Mouse (Mus musculus): ENCODE measurements at regions not wholly inside any gene's neighbourhood (a gene's known extent, or its start where the extent isn't known, plus 50 kb on each side); places are given as distances from the start of the nearest gene placed in this dataset.

- WGBS: 79% methylated on average over 3 of the region's 3 CpGs
- H3K9me3 ChIP-seq: no peaks in the 10 kb centered on the region
- no peak for ATAC-seq
- H3K27me3 ChIP-seq: no peaks in the 10 kb centered on the region
- H3K4me1 ChIP-seq (replicated peaks): no peaks in the 10 kb centered on the region
- H3K4me3 ChIP-seq (replicated peaks): no peak overlapping the region
- no peaks in the 10 kb centered on the region for H3K36me3 ChIP-seq
- no peak overlapping the region for H3K27ac ChIP-seq
- H3K9ac ChIP-seq (replicated peaks): no peak overlapping the region
- no peak overlapping the region for H3K4me2 ChIP-seq (replicated peaks)
Measured at GRCm38 (mm10) chr17:89592826-89593225, 317.4 kb downstream of the Gm10184 start.

DNA sequence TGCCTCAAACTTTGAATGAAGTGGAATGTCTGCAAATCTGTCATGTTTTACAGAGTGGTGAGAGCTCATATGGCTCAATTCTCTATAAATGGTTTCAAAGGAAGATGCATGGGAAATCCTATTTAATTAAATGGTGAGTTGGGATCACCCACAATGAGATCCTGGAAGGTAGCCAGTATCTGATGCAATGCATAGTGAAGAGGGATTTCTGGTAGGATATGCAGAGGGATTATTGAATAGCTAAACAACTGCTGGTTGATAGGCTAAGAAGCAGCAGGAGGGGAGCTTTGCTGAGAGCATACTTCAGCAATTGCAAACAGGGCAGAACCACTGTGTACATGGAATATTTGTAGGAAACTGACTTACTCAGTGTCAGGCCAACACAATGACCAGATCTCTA lies 350.7 kb downstream of the Gm10184 start:
- Histone ChIP-seq H3K9me3 (no peaks in the 10 kb centered on the region), H3K4me2 (replicated peaks) (no peak overlapping the region), H3K36me3 (no peaks in the 10 kb centered on the region), H3K4me3 (replicated peaks) (no peak overlapping the region), H3K27ac (no peak overlapping the region), H3K27me3 (no peaks in the 10 kb centered on the region), H3K4me1 (replicated peaks) (no peaks in the 10 kb centered on the region), H3K9ac (replicated peaks) (no peak overlapping the region)
- ATAC-seq: peak; percentile 71; the same call in 1 of the 2 replicates

DNA sequence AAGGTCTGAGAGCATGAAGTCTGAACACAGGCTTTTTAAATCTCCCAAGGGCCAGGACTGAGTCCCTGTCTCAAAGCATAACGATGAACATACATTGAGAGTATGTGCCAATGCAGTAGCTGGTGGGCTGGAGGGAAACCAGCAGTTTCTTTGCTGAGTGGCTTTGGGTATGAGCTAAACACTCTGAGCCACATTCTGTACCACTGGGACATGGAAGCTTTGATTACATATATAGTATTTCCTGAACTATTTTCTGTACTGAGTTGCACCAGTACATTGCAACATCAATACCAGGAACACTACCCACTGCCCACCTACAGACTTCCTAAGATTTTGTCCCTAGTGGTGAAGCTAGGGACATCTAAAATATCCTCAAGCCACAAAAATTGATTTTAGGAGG lies 354.3 kb upstream of the Fshr start:
- H3K4me1 ChIP-seq (replicated peaks): no peaks in the 10 kb centered on the region
- H3K36me3 ChIP-seq: no peaks in the 10 kb centered on the region
- H3K4me2 ChIP-seq (replicated peaks): no peak overlapping the region
- no peak for ATAC-seq
- no peaks in the 10 kb centered on the region for H3K27me3 ChIP-seq
- no peaks in the 10 kb centered on the region for H3K9me3 ChIP-seq
- 71% methylated on average over 1 of the region's 1 CpGs for WGBS
- no peak overlapping the region for H3K27ac ChIP-seq
- H3K4me3 ChIP-seq (replicated peaks): no peak overlapping the region
- H3K9ac ChIP-seq (replicated peaks): no peak overlapping the region

DNA sequence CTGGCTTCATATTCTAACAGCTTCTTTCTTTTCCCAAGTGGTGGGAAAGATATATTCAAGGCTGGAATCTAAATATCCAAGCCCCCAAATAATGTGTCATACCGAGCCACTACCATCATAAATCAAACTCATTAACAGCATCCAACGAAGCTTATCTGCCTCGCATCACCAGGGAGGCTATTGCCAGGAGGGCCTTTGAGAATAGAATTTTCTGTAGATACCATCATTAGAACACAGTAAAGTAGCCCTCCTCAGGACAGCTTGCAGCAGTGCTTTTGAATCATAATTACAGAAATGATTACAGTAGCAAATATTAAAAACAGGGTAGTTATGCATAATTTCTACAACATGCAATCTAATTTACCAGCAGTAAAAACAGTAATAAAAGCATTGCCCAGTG lies 353.1 kb upstream of the Fshr start:
- Histone ChIP-seq H3K4me2 (replicated peaks) (no peak overlapping the region), H3K9me3 (no peaks in the 10 kb centered on the region), H3K27me3 (no peaks in the 10 kb centered on the region), H3K4me1 (replicated peaks) (no peaks in the 10 kb centered on the region), H3K36me3 (no peaks in the 10 kb centered on the region), H3K4me3 (replicated peaks) (no peak overlapping the region), H3K9ac (replicated peaks) (no peak overlapping the region), H3K27ac (no peak overlapping the region)
- WGBS: 51% methylated on average over 3 of the region's 3 CpGs
- ATAC-seq: no peak

- WGBS: 76% methylated on average over 3 of the region's 3 CpGs
- no peak overlapping the region for H3K4me3 ChIP-seq (replicated peaks)
- H3K27me3 ChIP-seq: no peaks in the 10 kb centered on the region
- H3K36me3 ChIP-seq: no peaks in the 10 kb centered on the region
- no peaks in the 10 kb centered on the region for H3K9me3 ChIP-seq
- H3K4me2 ChIP-seq (replicated peaks): no peak overlapping the region
- no peaks in the 10 kb centered on the region for H3K4me1 ChIP-seq (replicated peaks)
- no peak overlapping the region for H3K9ac ChIP-seq (replicated peaks)
- no peak overlapping the region for H3K27ac ChIP-seq
- no peak for ATAC-seq
Measured at GRCm38 (mm10) chr17:89550758-89551157, 350.3 kb upstream of the Fshr start.

DNA sequence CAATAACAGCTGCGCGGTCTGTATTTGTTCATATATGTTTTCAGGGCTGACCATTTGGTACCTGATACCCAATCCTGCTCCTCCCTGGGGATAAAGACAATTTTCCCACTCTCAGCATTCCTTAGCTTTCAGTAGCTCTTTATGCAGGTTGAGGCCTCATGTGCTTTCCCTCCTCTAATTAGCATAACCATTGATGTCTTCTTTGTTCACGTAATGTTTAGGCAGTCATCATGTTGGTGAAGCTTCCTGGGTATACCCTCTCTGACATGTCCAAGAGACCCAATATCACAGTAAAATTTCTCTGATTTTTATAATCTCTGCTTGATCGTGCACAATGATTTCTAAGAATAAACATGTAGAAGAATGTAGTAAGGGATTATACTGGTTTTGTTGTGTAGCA lies 321.4 kb upstream of the Fshr start:
- Histone ChIP-seq H3K9me3 (no peaks in the 10 kb centered on the region), H3K4me1 (replicated peaks) (0 out of 2 replicates have a peak, but pooled peaks cover 3% of the 10 kb centered on the region), H3K4me3 (replicated peaks) (no peak overlapping the region), H3K27me3 (no peaks in the 10 kb centered on the region), H3K4me2 (replicated peaks) (no peak overlapping the region), H3K36me3 (no peaks in the 10 kb centered on the region), H3K27ac (no peak overlapping the region), H3K9ac (replicated peaks) (no peak overlapping the region)
- ATAC-seq: no peak
- 71% methylated on average over 4 of the region's 4 CpGs for WGBS

DNA sequence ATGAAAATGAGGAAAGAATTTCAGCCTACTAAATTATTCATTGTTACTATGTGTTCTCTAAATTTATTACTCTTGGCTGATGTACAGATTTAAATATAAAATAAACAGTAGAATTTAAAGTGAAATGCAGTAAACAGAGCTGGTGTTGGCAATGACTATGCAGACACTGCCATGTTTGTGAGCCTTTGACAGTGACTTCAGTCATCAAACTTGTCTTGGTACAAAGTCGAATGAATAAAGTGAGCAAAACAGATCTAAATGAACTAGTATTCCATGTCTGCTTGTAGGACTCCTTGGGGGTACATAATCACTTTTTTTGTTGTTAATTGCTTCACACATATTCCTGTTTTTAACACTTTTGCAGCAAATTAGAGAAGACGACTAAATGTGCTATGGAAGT lies 318.9 kb upstream of the Fshr start:
- Histone ChIP-seq H3K27ac (no peak overlapping the region), H3K4me3 (replicated peaks) (no peak overlapping the region), H3K9me3 (no peaks in the 10 kb centered on the region), H3K36me3 (no peaks in the 10 kb centered on the region), H3K27me3 (no peaks in the 10 kb centered on the region), H3K9ac (replicated peaks) (no peak overlapping the region), H3K4me2 (replicated peaks) (no peak overlapping the region), H3K4me1 (replicated peaks) (0 out of 2 replicates have a peak, but pooled peaks cover 3% of the 10 kb centered on the region)
- WGBS: 80% methylated on average over 2 of the region's 2 CpGs
- no peak for ATAC-seq

DNA sequence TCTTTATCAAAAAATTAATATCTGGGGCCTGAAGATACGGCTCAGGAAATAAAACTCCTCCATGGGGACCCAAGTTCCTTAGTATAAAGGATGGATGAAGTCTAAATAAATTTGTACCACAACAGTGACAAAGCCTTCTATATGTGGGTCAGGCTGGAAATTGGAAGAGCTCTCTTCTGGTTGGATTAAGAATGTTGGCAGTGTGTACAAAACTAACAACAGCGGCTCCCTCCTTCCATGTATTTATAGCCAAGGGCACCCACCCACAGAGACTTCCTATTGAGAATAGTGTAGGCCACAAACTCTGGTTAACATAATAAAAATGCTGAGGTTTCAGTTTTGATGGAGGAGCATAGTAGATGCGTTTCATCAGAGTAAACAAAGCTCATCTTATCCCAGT lies 304.8 kb upstream of the Fshr start:
- Histone ChIP-seq H3K9ac (replicated peaks) (no peak overlapping the region), H3K27me3 (no peaks in the 10 kb centered on the region), H3K36me3 (no peaks in the 10 kb centered on the region), H3K4me3 (replicated peaks) (no peak overlapping the region), H3K4me1 (replicated peaks) (no peaks in the 10 kb centered on the region), H3K4me2 (replicated peaks) (no peak overlapping the region), H3K27ac (no peak overlapping the region), H3K9me3 (0 out of 2 replicates have a peak, but pooled peaks cover 3% of the 10 kb centered on the region)
- WGBS: 91% methylated on average over 3 of the region's 3 CpGs
- ATAC-seq: no peak

DNA sequence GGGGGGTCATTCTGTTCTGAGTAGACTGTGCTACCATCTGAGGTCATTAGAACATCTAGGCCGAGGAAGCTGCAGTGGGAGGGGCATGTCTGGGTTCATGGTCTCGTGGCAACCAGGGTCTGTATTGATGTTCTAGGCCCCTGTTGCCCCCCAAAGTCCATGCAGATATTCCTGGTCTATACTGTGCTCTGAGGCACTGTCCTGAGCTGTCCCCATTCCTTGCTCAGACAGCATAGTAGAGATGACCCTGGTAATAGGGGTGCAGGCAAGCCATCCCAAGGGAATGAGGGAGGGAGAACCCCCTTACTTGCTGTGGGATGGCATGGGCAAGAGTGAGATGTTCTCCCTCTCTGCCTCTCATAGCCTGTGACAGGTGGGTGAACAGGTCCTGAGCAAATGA lies 293.1 kb upstream of the Fshr start:
- no peaks in the 10 kb centered on the region for H3K9me3 ChIP-seq
- H3K36me3 ChIP-seq: no peaks in the 10 kb centered on the region
- 87% methylated on average over 2 of the region's 2 CpGs for WGBS
- H3K9ac ChIP-seq (replicated peaks): no peak overlapping the region
- no peaks in the 10 kb centered on the region for H3K4me1 ChIP-seq (replicated peaks)
- ATAC-seq: 0 out of 2 replicates have a peak, but pooled peaks have one; percentile 11
- H3K27ac ChIP-seq: no peak overlapping the region
- no peaks in the 10 kb centered on the region for H3K27me3 ChIP-seq
- H3K4me3 ChIP-seq (replicated peaks): no peak overlapping the region
- H3K4me2 ChIP-seq (replicated peaks): no peak overlapping the region

DNA sequence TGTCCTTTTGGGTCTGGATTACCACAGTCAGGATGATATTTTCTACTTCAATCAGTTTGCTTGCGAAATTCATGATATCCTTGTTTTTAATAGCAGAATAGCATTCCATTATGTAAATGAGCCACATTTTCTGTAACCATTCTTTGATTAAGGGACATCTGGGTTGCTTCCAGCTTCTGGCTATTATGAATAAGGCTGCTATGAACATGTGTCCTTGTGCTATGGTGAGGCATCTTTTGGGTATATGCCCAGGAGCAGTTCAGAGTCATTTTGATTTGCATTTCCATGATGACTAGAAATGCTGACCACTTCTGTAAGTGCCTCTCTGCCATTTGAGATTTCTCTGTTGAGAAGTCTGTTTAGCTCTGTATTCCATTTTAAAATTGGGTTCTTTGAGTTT lies 266.0 kb upstream of the Fshr start:
- ATAC-seq: no peak
- Histone ChIP-seq H3K36me3 (no peaks in the 10 kb centered on the region), H3K4me1 (replicated peaks) (no peaks in the 10 kb centered on the region), H3K9ac (replicated peaks) (no peak overlapping the region), H3K27ac (no peak overlapping the region), H3K27me3 (no peaks in the 10 kb centered on the region), H3K4me3 (replicated peaks) (no peak overlapping the region), H3K4me2 (replicated peaks) (no peak overlapping the region), H3K9me3 (no peaks in the 10 kb centered on the region)
- 89% methylated on average over 1 of the region's 1 CpGs for WGBS

GRCm38 (mm10) chr17:89465883-89466282 lies 265.4 kb upstream of the Fshr start:
- 83% methylated on average over 5 of the region's 5 CpGs for WGBS
- H3K27ac ChIP-seq: no peak overlapping the region

DNA sequence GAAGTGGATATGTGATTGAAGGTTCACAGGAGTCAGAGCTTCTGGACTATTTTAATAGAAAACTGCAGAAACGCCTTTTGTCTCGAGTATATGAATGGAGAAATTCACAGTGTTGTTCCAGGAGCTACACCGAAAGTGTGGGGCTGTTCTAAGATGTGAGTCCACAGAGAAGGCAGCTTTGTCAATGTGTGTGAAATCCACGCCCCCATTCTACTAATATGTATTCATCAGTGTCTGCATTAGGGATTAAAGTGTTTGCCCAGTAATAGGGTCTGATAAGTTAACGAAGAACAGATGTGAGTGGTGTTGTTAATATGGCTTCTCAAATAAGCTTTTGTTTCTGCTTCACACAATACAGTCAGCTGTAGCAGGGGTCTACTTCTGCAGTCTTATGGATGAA lies 260.0 kb upstream of the Fshr start:
- Histone ChIP-seq H3K27ac (no peak overlapping the region), H3K9ac (replicated peaks) (no peak overlapping the region), H3K27me3 (no peaks in the 10 kb centered on the region), H3K9me3 (no peaks in the 10 kb centered on the region), H3K4me2 (replicated peaks) (no peak overlapping the region), H3K4me1 (replicated peaks) (no peaks in the 10 kb centered on the region), H3K4me3 (replicated peaks) (no peak overlapping the region), H3K36me3 (no peaks in the 10 kb centered on the region)
- 72% methylated on average over 5 of the region's 5 CpGs for WGBS
- ATAC-seq: no peak

More at GRCm38 (mm10) chr17:89465883-89466282, 265.4 kb upstream of the Fshr start:
- no peaks in the 10 kb centered on the region for H3K9me3 ChIP-seq
- no peaks in the 10 kb centered on the region for H3K36me3 ChIP-seq
- no peaks in the 10 kb centered on the region for H3K27me3 ChIP-seq
- no peak overlapping the region for H3K4me2 ChIP-seq (replicated peaks)
- no peak overlapping the region for H3K4me3 ChIP-seq (replicated peaks)
- no peaks in the 10 kb centered on the region for H3K4me1 ChIP-seq (replicated peaks)
- no peak for ATAC-seq
- no peak overlapping the region for H3K9ac ChIP-seq (replicated peaks)

DNA sequence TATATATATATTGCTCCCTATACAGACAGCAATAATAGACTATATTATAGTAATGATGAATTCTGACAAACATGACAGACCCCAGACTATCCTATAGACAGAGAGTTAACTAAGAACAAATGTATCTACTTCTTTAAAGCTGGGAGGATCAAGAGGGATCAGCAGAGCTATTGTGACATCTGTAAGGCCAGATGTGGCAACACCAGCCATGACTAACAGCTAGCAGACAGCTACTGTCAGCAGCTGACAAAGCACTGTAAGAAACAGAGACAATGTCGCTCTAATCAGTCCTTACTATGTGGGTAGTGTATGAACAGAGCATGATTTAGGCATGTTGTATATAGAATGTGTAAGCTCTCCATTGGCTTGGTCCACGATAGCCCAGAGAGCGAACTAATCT lies 253.8 kb upstream of the Fshr start:
- Histone ChIP-seq H3K4me1 (replicated peaks) (no peaks in the 10 kb centered on the region), H3K9ac (replicated peaks) (no peak overlapping the region), H3K4me2 (replicated peaks) (no peak overlapping the region), H3K36me3 (no peaks in the 10 kb centered on the region), H3K27me3 (no peaks in the 10 kb centered on the region), H3K9me3 (no peaks in the 10 kb centered on the region), H3K4me3 (replicated peaks) (no peak overlapping the region), H3K27ac (no peak overlapping the region)
- ATAC-seq: no peak
- 98% methylated on average over 3 of the region's 3 CpGs for WGBS
